Mouse (Mus musculus) neural tube, embryonic 12.5 days (tissue): ENCODE results near the gene Wnk2. TPM values are rescaled to one million over a fixed set of nuclear protein-coding genes. Genes with fewer than 3 reads are reported as not detected.
A peak's percentile ranks its signal among the peaks of the same experiment; 100 is the strongest.

Experiments used
- ATAC-seq: fragments of 200-750 bp; cut with Nextera tagmentation; 2 replicates; pipeline ENCODE4 v1.8.0; 2017; ENCODE audit warnings: low read depth, mild to moderate bottlenecking, moderate TSS enrichment, moderate library complexity; ENCODE audit not compliant: low FRiP score
- H3K27ac ChIP-seq: fragments of 300-500 bp; sonication (generic); 2 replicates; pipeline ENCODE4 v1.5.1; 2016
- H3K27me3 ChIP-seq: fragments of 300-500 bp; sonication (generic); replicated peaks from 2 replicates; pipeline ENCODE4 v1.6.1; 2016; ENCODE audit warnings: mild to moderate bottlenecking
- H3K36me3 ChIP-seq: fragments of 300-500 bp; sonication (generic); 2 replicates; pipeline ENCODE4 v1.6.1; 2016; ENCODE audit warnings: mild to moderate bottlenecking
- H3K4me1 ChIP-seq: fragments of 300-500 bp; sonication (generic); 2 replicates; pipeline ENCODE4 v1.6.1; 2016
- H3K4me2 ChIP-seq: fragments of 300-500 bp; sonication (generic); replicated peaks from 2 replicates; pipeline ENCODE4 v1.6.1; 2016; ENCODE audit warnings: mild to moderate bottlenecking
- H3K4me3 ChIP-seq: fragments of 300-500 bp; sonication (generic); 2 replicates; pipeline ENCODE4 v1.5.1; 2016
- H3K9ac ChIP-seq: fragments of 300-500 bp; sonication (generic); 2 replicates; pipeline ENCODE4 v1.6.1; 2016; ENCODE audit warnings: mild to moderate bottlenecking
- H3K9me3 ChIP-seq: fragments of 300-500 bp; sonication (generic); 2 replicates; pipeline ENCODE4 v1.6.1; 2016; ENCODE audit warnings: mild to moderate bottlenecking
- WGBS: fragments of 180-500 bp; shearing (Covaris S2); methylation state at CpG from one replicate; pipeline ENCODE4 v1.1.7; 2016; 5-methylcytosine and 5-hydroxymethylcytosine counted together
- polyA plus RNA-seq: library from polyadenylated mRNA; unstranded; fragments of >200 nt; fragmentation: Nextera tagmentation; extraction: Ambion mirVana; gene quantifications from 2 replicates; pipeline ENCODE4 v1.2.1, GENCODE M21; 2016

Wnk2 gene
- polyA plus RNA-seq, 1 experiment from 2014 or later: 17.2 TPM

- Histone ChIP-seq H3K9me3 (no peaks in the 10 kb centered on the region), H3K4me2 (peak overlapping the region; percentile 99), H3K27me3 (no peaks in the 10 kb centered on the region), H3K36me3 (no peaks in the 10 kb centered on the region), H3K4me1 (peaks cover 43% of the 10 kb centered on the region), H3K4me3 (peak overlapping the region; percentile 64), H3K27ac (no peak overlapping the region), H3K9ac (peak overlapping the region; percentile 64; the same call in 1 of the 2 replicates)
- ATAC-seq: no peak
- 25% methylated on average over 15 of the region's 15 CpGs for WGBS
Measured at GRCm38 (mm10) chr13:49188219-49188965, 40.6 kb upstream of the Wnk2 start.

DNA sequence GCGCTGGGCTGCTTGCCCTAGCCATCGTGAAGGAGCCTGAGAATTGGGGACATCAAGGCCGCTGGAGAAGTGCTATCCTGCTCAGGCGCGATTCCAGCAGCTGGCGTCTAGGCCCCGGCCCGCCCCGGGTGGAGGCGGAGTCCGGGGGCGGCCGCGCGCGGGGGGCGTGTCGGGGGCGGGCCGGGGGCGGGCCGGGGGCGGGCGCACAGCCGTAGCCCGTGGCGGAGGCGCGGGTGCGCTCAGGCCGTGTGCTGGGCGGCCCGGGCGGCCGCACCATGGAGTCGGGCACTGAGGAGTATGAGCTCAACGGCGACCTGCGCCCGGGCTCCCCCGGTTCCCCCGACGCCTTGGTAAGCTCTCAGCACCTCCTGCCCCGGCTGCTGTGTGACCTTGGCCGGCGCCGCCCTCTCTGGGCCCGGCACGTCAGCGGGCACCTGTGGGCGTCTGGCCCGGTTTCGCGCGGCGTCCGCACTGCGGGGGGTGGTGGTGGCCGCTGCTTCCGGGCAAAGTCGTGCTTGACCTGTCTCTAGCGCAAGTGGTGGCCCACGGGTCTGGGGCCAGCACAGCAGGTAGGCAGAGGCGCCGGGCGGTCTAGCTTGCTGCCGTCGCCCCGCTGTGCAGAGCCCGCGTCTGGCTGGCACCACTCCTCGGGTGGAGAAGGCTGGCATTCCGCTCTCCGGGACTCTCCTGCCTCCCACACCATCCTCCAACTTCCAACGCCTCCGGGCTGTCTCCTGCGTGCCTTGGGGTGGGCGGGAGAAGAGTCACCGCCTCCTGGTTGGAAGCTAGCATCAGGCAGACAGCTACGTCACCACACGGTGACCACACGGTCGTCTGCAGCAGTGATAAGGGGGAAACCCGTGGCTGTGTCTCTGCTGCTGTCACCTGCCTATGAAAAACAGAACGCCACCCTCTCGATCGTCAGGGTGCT, 39.7 kb upstream of the Wnk2 start, which contains the start of gene Ninj1:
Gene Ninj1 (plus strand): TSS at position 198 of the 931 bp plus-strand sequence.
- Histone ChIP-seq H3K4me2 (peak within 1 kb of the TSS; percentile 99), H3K4me3 (peak within 1 kb of the TSS; percentile 64), H3K27ac (no peak within 1 kb of the TSS), H3K9ac (peak within 1 kb of the TSS; percentile 64), H3K9me3 (no peaks in the 10 kb centered on the region), H3K36me3 (no peaks in the 10 kb centered on the region), H3K27me3 (no peaks in the 10 kb centered on the region), H3K4me1 (peaks cover 41% of the 10 kb centered on the region)
- ATAC-seq: peak; percentile 92
- WGBS: under 1% methylated on average over 70 of the region's 87 CpGs

GRCm38 (mm10) chr13:49186798-49187287, 39.0 kb upstream of the Wnk2 start:
- H3K4me2 ChIP-seq: peak overlapping the region; percentile 99
- H3K9ac ChIP-seq: peak overlapping the region; percentile 64
- peak overlapping the region; percentile 64 for H3K4me3 ChIP-seq
- no peaks in the 10 kb centered on the region for H3K36me3 ChIP-seq
- H3K4me1 ChIP-seq: peaks cover 36% of the 10 kb centered on the region
- ATAC-seq: peak; percentile 6; the same call in 1 of the 2 replicates
- H3K27me3 ChIP-seq: no peaks in the 10 kb centered on the region
- WGBS: 20% methylated on average over 11 of the region's 11 CpGs
- no peaks in the 10 kb centered on the region for H3K9me3 ChIP-seq
- no peak overlapping the region for H3K27ac ChIP-seq

GRCm38 (mm10) chr13:49183646-49184045, 35.8 kb upstream of the Wnk2 start:
- Histone ChIP-seq H3K4me3 (no peak overlapping the region), H3K27me3 (no peaks in the 10 kb centered on the region), H3K36me3 (no peaks in the 10 kb centered on the region), H3K9ac (no peak overlapping the region), H3K9me3 (no peaks in the 10 kb centered on the region), H3K27ac (no peak overlapping the region), H3K4me2 (no peak overlapping the region), H3K4me1 (peaks cover 21% of the 10 kb centered on the region)
- ATAC-seq: no peak
- WGBS: 61% methylated on average over 5 of the region's 5 CpGs

- no peaks in the 10 kb centered on the region for H3K36me3 ChIP-seq
- WGBS: 62% methylated on average over 5 of the region's 5 CpGs
- H3K4me1 ChIP-seq: peaks cover 16% of the 10 kb centered on the region
- ATAC-seq: no peak
- 0 out of 2 replicates have a peak overlapping the region, but pooled peaks have one; percentile 18 for H3K9ac ChIP-seq
- no peak overlapping the region for H3K4me2 ChIP-seq
- no peak overlapping the region for H3K4me3 ChIP-seq
- H3K27me3 ChIP-seq: no peaks in the 10 kb centered on the region
- H3K9me3 ChIP-seq: no peaks in the 10 kb centered on the region
- H3K27ac ChIP-seq: no peak overlapping the region
Measured at GRCm38 (mm10) chr13:49183161-49183560, 35.3 kb upstream of the Wnk2 start.

DNA sequence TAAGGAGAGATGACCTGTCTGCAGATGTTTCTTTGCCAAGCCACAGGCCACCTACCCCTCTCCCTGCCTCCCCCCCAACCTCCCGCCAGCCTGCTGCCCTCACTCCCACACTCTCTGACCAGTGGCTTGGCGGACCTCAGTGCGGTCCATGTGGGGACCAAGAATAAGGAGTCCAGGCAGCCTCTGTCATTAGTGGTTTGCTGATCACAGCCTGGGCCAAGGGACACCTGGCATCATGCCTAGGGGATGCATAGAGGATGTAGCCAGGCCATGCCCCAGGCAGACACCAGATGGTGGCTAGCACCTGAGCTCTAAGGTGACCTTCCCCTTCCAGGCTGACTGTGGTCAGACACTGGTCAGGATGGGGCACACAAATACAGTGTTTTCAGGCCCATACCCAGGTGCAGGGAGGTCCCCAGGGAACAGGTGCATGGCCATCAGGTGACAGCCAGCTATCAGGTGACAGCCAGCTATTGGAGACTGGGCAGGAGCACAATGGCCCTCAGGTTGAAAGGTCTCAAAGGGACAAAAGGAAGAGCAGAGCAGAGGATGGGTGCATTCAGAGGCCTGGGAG, 33.7 kb upstream of the Wnk2 start:
- Histone ChIP-seq H3K9ac (no peak overlapping the region), H3K9me3 (no peaks in the 10 kb centered on the region), H3K4me3 (no peak overlapping the region), H3K27me3 (no peaks in the 10 kb centered on the region), H3K4me2 (no peak overlapping the region), H3K36me3 (no peaks in the 10 kb centered on the region), H3K4me1 (peaks cover 2% of the 10 kb centered on the region; the same call in 1 of the 2 replicates), H3K27ac (no peak overlapping the region)
- no peak for ATAC-seq
- 93% methylated on average over 3 of the region's 3 CpGs for WGBS

DNA sequence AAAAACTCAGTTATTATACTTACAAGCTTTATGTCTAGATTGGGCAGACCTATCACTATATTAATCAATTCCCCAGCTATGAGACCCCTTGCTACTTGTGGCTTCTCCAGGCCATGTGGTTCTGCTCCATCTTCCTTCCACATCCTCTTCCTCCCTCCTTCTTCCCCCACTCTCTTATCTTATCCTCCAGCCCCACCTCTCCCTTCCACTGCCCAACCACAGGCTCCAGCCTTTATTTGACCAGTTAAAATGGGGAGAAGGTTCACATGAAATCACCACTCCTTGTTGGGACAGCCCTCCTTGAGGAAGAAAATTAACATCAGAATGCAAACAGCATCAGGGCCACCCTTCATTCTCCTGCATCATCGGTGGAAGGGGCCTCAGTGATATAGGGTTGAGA, 32.9 kb upstream of the Wnk2 start:
- H3K4me3 ChIP-seq: no peak overlapping the region
- 47% methylated on average over 1 of the region's 1 CpGs for WGBS

GRCm38 (mm10) chr13:49180274-49180673, 32.5 kb upstream of the Wnk2 start:
- Histone ChIP-seq H3K4me2 (no peak overlapping the region), H3K27ac (no peak overlapping the region), H3K9ac (no peak overlapping the region), H3K36me3 (no peaks in the 10 kb centered on the region), H3K27me3 (no peaks in the 10 kb centered on the region), H3K4me1 (no peaks in the 10 kb centered on the region), H3K9me3 (no peaks in the 10 kb centered on the region), H3K4me3 (no peak overlapping the region)
- no peak for ATAC-seq
- WGBS: 81% methylated on average over 5 of the region's 5 CpGs

More for the DNA sequence above, 32.9 kb upstream of the Wnk2 start:
- H3K27me3 ChIP-seq: no peaks in the 10 kb centered on the region
- no peaks in the 10 kb centered on the region for H3K36me3 ChIP-seq
- H3K27ac ChIP-seq: no peak overlapping the region
- H3K9ac ChIP-seq: no peak overlapping the region
- H3K4me1 ChIP-seq: no peaks in the 10 kb centered on the region
- no peaks in the 10 kb centered on the region for H3K9me3 ChIP-seq
- no peak overlapping the region for H3K4me2 ChIP-seq
- ATAC-seq: no peak

DNA sequence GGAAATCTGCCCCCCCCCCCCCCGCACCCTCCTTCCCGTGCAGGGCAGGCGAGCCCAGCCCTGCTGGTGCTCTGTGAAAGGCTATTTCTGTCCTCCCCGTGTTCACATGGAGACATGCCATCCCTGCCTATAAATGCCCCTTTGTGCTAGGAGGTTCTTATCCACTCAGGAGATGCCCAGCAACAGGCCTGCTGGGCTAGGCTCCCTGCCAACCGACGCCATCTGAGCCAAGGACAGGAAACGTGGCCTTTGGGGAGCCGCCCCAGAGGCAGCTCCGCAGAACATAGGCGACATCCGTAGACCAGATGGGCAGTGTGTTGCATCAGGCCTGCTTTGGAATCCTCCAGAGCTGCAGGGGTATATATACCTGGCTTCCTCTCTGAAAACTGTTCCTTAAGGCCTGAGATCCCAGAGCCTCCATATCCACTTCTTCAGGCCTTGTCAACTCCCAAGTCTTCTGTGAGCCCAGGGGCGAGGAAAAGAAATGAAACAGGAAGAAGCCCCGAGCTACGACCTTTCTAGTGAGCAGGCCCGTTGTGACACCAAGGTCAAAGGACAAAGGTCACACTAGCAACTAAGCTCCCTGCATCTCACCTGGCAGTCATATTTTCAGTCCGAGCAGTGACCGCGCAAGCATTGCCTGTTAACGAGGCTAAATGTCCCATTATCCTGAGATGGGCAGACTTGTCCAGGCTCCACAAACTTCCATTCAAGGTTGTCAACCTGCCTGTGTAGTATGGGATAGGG, 31.2 kb upstream of the Wnk2 start:
- Histone ChIP-seq H3K4me3 (no peak overlapping the region), H3K9ac (no peak overlapping the region), H3K4me2 (no peak overlapping the region), H3K36me3 (no peaks in the 10 kb centered on the region), H3K9me3 (no peaks in the 10 kb centered on the region), H3K27me3 (no peaks in the 10 kb centered on the region), H3K4me1 (no peaks in the 10 kb centered on the region), H3K27ac (no peak overlapping the region)
- peak; percentile 63 for ATAC-seq
- WGBS: 73% methylated on average over 19 of the region's 19 CpGs

- no peak overlapping the region for H3K9ac ChIP-seq
- no peaks in the 10 kb centered on the region for H3K9me3 ChIP-seq
- no peak overlapping the region for H3K4me2 ChIP-seq
- no peaks in the 10 kb centered on the region for H3K4me1 ChIP-seq
- no peak overlapping the region for H3K27ac ChIP-seq
- 84% methylated on average over 10 of the region's 10 CpGs for whole genome bisulfite sequencing
- H3K36me3 ChIP-seq: no peaks in the 10 kb centered on the region
- no peak overlapping the region for H3K4me3 ChIP-seq
- no peaks in the 10 kb centered on the region for H3K27me3 ChIP-seq
- ATAC-seq: no peak
Measured at GRCm38 (mm10) chr13:49175509-49175908, 27.7 kb upstream of the Wnk2 start.

- Histone ChIP-seq H3K4me1 (no peaks in the 10 kb centered on the region), H3K27me3 (no peaks in the 10 kb centered on the region), H3K9me3 (no peaks in the 10 kb centered on the region), H3K4me2 (no peak overlapping the region), H3K9ac (no peak overlapping the region), H3K27ac (no peak overlapping the region), H3K4me3 (no peak overlapping the region), H3K36me3 (no peaks in the 10 kb centered on the region)
- ATAC-seq: peak; percentile 72
- WGBS: 12% methylated on average over 12 of the region's 12 CpGs
Measured at GRCm38 (mm10) chr13:49172971-49173596, 25.3 kb upstream of the Wnk2 start.
